Mouse (Mus musculus) testis, adult 2 months (tissue): ENCODE measurements at regions not wholly inside any gene's neighbourhood (a gene's known extent, or its start where the extent isn't known, plus 50 kb on each side); places are given as distances from the start of the nearest gene placed in this dataset.

Experiments
- H3K27ac ChIP-seq: fragments of 200-500 bp; 2 replicates; pipeline ENCODE4 v1.5.1; 2012; ENCODE audit warnings: low read depth, low read length; ENCODE audit not compliant: control insufficient read depth, insufficient read depth
- H3K27me3 ChIP-seq: fragments of 200-500 bp; 2 replicates; pipeline ENCODE4 v1.6.1; 2012; ENCODE audit warnings: mild to moderate bottlenecking, low read length, moderate library complexity; ENCODE audit not compliant: control insufficient read depth, insufficient read depth
- H3K36me3 ChIP-seq: fragments of 200-500 bp; 2 replicates; pipeline ENCODE4 v1.6.1; 2012; ENCODE audit warnings: mild to moderate bottlenecking, low read length; ENCODE audit not compliant: control insufficient read depth, insufficient read depth
- H3K4me1 ChIP-seq: fragments of 200-500 bp; 2 replicates; pipeline ENCODE4 v1.6.1; 2012; ENCODE audit warnings: low read length; ENCODE audit not compliant: control insufficient read depth, insufficient read depth
- H3K4me3 ChIP-seq: fragments of 200-500 bp; 2 replicates; pipeline ENCODE4 v1.5.1; 2012; ENCODE audit warnings: low read depth, mild to moderate bottlenecking, low read length, moderate library complexity, mixed read lengths; ENCODE audit not compliant: control insufficient read depth
- CTCF ChIP-seq: fragments of 200-500 bp; IDR thresholded peaks from 2 replicates; pipeline ENCODE4 v1.5.1; 2012; ENCODE audit warnings: low read depth, mild to moderate bottlenecking, inconsistent platforms, low read length, moderate library complexity; ENCODE audit not compliant: control insufficient read depth, insufficient read depth, insufficient replicate concordance
- POLR2A ChIP-seq: fragments of 200-500 bp; IDR thresholded peaks from 2 replicates; pipeline ENCODE4 v1.6.1; 2012; ENCODE audit warnings: low read depth, mild to moderate bottlenecking, inconsistent platforms, low read length, moderate library complexity; ENCODE audit not compliant: control insufficient read depth

DNA sequence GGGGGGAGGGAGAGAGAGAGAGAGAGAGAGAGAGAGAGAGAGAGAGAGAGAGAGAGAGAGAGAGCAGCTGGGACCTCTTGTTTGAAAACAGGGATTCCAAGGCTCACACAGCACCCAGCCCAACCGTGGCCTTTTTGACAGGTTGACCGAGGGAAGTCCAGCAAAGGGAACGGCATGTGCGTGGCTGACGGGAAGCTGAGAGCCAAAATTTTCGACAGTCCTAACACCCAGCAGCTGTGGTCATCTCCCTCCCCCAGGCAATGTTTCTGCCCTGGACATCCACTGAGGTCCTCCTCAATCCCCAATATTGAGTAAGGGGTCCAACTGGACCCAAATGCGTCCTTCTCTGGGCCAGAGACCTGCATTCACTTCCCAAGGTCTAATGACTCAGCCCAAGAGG lies 85.2 kb upstream of the Gm26897 start:
- Histone ChIP-seq H3K36me3 (no peaks in the 10 kb centered on the region), H3K27ac (peak overlapping the region; percentile 47; the same call in 1 of the 2 replicates), H3K4me3 (no peak overlapping the region), H3K4me1 (peaks cover 14% of the 10 kb centered on the region), H3K27me3 (no peaks in the 10 kb centered on the region)
- TF ChIP-seq CTCF (no peak), POLR2A (no peak)

DNA sequence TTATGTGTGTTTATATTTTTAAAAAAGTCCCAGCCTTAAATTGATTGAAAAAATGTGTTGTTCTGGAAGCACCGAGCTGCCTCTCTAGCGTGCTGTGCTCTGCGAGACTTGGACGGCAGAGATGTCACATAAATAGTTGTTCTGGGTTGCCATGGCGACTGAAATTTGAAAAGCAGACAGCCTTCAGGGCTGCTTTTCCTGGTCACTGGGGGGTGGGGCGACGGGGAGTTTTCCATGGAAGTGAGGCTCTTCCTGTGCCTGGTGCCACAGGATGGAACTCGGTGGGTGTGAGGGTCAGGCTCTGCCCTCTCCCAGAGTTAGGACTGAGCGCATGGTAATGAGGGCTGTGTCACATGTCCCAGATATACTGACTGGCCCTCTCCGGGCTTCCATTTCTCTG lies 84.7 kb upstream of the Gm26897 start:
- no peaks in the 10 kb centered on the region for H3K36me3 ChIP-seq
- no peak overlapping the region for H3K4me3 ChIP-seq
- TF ChIP-seq POLR2A = no peak
- no peak for TF ChIP-seq CTCF
- no peaks in the 10 kb centered on the region for H3K27me3 ChIP-seq
- H3K27ac ChIP-seq = no peak overlapping the region
- H3K4me1 ChIP-seq = peaks cover 9% of the 10 kb centered on the region

DNA sequence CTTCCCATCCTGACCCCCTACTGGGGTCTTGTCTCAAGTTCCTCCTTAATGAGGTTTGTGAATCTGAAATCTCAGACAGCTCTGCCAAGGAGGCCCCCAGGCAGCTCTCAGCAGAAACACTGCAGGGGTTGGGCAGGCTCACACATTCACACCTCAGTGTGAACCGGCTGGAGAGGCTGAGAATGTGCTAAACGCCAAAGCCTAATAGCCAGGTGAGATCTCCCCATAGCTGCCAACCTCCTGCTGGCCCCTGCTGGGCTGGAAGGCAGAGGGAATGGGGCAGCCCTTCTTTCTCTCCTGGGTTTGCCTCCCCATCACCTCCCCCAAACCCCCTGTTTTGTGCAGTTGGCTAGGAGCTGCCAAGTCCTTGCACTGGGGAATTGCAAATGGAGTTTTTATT lies 81.3 kb upstream of the Gm26897 start:
- H3K27ac ChIP-seq = no peak overlapping the region
- peaks cover 7% of the 10 kb centered on the region for H3K4me1 ChIP-seq
- H3K4me3 ChIP-seq = no peak overlapping the region
- H3K27me3 ChIP-seq = no peaks in the 10 kb centered on the region
- no peak for TF ChIP-seq POLR2A
- TF ChIP-seq CTCF = no peak
- H3K36me3 ChIP-seq = no peaks in the 10 kb centered on the region

DNA sequence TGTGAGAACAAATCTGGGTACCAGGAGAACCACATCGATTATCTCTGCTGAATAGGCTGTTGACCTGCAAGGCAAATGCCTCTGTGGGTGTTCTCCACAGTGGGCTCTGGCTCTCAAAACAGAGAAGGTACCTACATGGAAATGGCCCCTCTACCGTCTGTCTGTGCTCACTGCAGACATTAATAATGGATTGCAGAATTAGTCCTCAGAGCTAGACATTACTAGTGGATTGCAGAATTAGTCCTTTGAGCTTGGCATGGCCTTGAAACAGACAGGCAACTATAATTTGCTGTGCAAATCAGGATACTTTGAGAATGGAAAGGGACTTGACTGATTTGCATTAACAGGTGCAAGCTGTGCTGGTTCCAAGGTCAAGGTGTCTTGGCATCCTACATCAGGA lies 77.3 kb upstream of the Gm26897 start:
- Histone ChIP-seq H3K27me3 (no peaks in the 10 kb centered on the region), H3K27ac (no peak overlapping the region), H3K36me3 (no peaks in the 10 kb centered on the region), H3K4me1 (0 out of 2 replicates have a peak, but pooled peaks cover 4% of the 10 kb centered on the region), H3K4me3 (no peak overlapping the region)
- TF ChIP-seq POLR2A = no peak
- TF ChIP-seq CTCF = no peak

DNA sequence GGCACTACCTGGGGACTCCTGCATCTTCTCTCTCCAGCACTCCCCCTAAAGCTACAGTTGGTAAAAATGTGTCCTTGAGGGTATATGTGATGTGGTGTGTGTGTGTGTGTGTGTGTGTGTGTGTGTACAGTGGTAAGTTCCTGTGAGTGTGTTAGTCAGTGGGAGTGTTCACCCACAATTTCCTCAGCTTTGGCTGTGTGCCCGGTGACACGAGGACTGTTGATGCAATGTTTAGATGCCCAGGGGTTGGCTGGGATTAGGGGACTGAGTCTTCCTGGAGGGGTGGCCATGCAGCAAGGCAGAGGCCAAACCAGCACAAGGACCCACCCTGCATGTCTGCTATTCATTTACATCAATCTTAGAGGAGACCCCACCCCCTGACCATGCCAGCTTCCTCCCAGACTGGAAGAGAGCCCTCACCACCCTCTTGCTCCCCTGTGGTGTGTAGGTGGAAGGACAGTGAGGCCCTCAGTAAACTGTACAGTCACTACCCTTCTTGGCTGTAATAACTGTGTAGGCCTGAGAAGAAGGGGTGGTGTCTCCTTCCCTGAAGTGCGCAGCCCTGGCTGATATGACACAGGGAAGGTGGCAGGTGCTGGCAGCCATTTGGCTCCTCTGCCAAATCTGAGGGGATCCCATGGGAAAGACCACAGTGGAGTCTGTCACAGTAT lies 75.8 kb upstream of the Gm26897 start:
- Histone ChIP-seq H3K36me3 (no peaks in the 10 kb centered on the region), H3K27ac (no peak overlapping the region)
- TF ChIP-seq POLR2A (no peak), CTCF (no peak)

DNA sequence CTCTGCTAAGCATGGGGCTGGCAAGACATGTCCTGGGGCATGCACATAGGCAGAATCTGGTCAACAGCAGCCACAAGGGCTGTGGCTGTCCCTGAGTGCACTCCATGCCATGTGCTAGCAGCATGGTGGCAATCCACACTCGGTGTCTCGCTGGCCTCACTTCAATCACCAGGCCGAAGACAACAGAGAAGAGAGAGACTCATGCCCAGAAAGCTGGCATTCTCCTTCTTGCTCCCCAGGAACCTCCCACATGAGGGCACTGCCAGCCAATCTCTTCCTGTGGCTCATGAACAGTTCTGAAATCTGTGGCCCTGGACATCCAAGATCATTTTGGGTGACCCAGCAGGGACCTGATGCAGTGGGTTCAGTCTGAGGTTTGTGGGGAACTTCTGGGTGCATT lies 74.5 kb upstream of the Gm26897 start:
- TF ChIP-seq CTCF = no peak
- TF ChIP-seq POLR2A = no peak
- Histone ChIP-seq H3K27me3 (no peaks in the 10 kb centered on the region), H3K36me3 (no peaks in the 10 kb centered on the region), H3K4me3 (no peak overlapping the region), H3K4me1 (0 out of 2 replicates have a peak, but pooled peaks cover 4% of the 10 kb centered on the region), H3K27ac (no peak overlapping the region)

More for the DNA sequence above, 75.8 kb upstream of the Gm26897 start:
- no peak overlapping the region for H3K4me3 ChIP-seq
- no peaks in the 10 kb centered on the region for H3K27me3 ChIP-seq
- H3K4me1 ChIP-seq = 0 out of 2 replicates have a peak, but pooled peaks cover 4% of the 10 kb centered on the region

DNA sequence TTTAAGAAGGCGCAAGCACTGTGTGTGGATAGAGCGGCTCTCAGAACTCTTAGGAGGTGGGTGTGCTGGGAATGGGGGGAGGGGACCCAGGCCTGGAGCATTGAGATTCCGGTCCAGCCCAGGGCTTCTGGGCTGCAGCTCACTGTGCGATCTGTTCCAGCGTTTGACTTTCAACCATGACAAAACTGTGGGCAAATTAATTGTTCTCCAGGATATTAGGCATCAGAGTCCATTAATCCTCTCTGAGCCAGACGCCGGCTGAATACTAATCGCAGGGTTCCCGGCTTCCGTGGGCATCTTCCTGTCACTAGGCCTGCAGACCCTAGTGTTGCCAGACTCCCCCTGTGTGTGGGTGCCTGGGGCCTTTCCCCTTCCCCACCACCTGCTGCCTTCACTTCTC lies 73.3 kb upstream of the Gm26897 start:
- Histone ChIP-seq H3K27me3 (no peaks in the 10 kb centered on the region), H3K4me1 (0 out of 2 replicates have a peak, but pooled peaks cover 4% of the 10 kb centered on the region), H3K4me3 (no peak overlapping the region), H3K36me3 (no peaks in the 10 kb centered on the region), H3K27ac (no peak overlapping the region)
- TF ChIP-seq POLR2A (no peak), CTCF (no peak)
